Mouse (Mus musculus) adipocyte (in vitro differentiated cells): ENCODE measurements at regions not wholly inside any gene's neighbourhood (a gene's known extent, or its start where the extent isn't known, plus 50 kb on each side); places are given as distances from the start of the nearest gene placed in this dataset.
A peak's percentile ranks its signal among the peaks of the same experiment; 100 is the strongest.

Experiments used
- DNase-seq: peaks from one replicate; pipeline ENCODE4 v3.0.0-alpha.2; 2016; ENCODE audit warnings: low spot score

- DNase-seq: no peak
These were observed 320.4 kb downstream of the Atp6ap1l start for GRCm38 (mm10) chr13:90584766-90585165.

GRCm38 (mm10) chr13:90575371-90575770, 329.8 kb downstream of the Atp6ap1l start:
- DNase-seq: no peak

- no peak for DNase-seq
These were observed 332.6 kb downstream of the Atp6ap1l start for GRCm38 (mm10) chr13:90572580-90572979.

- peak; percentile 42 for DNase-seq
These were observed 341.8 kb downstream of the Atp6ap1l start for GRCm38 (mm10) chr13:90563183-90563840.

- DNase-seq: peak; percentile 51
These were observed 345.1 kb downstream of the Atp6ap1l start for GRCm38 (mm10) chr13:90560095-90560494.

GRCm38 (mm10) chr13:90559481-90559880, 345.7 kb downstream of the Atp6ap1l start:
- no peak for DNase-seq

- DNase-seq: peak; percentile 62
These were observed 354.0 kb downstream of the Atp6ap1l start for GRCm38 (mm10) chr13:90551166-90551565.

GRCm38 (mm10) chr13:90546288-90547035, 358.7 kb downstream of the Atp6ap1l start:
- DNase-seq: no peak

GRCm38 (mm10) chr13:90545816-90546215, 359.3 kb downstream of the Atp6ap1l start:
- no peak for DNase-seq

- no peak for DNase-seq
These were observed 367.6 kb downstream of the Atp6ap1l start for GRCm38 (mm10) chr13:90537525-90537924.

GRCm38 (mm10) chr13:90526998-90527397, 378.2 kb downstream of the Atp6ap1l start:
- DNase-seq: no peak

- DNase-seq: peak; percentile 29
These were observed 379.4 kb downstream of the Atp6ap1l start for GRCm38 (mm10) chr13:90525801-90526200.

- DNase-seq: peak; percentile 58
These were observed 383.4 kb downstream of the Atp6ap1l start for GRCm38 (mm10) chr13:90521758-90522245.

GRCm38 (mm10) chr13:90520992-90521757, 384.0 kb downstream of the Atp6ap1l start:
- DNase-seq: no peak

- DNase-seq: peak; percentile 99
These were observed 389.2 kb downstream of the Atp6ap1l start for GRCm38 (mm10) chr13:90515773-90516503.

GRCm38 (mm10) chr13:90513867-90514266, 391.3 kb downstream of the Atp6ap1l start:
- DNase-seq: no peak

GRCm38 (mm10) chr13:90512786-90513401, 392.3 kb downstream of the Atp6ap1l start:
- no peak for DNase-seq

GRCm38 (mm10) chr13:90510479-90510878, 394.7 kb downstream of the Atp6ap1l start:
- no peak for DNase-seq

- peak; percentile 60 for DNase-seq
These were observed 402.0 kb downstream of the Atp6ap1l start for GRCm38 (mm10) chr13:90503188-90503587.

GRCm38 (mm10) chr13:90502141-90502540, 403.0 kb downstream of the Atp6ap1l start:
- peak; percentile 85 for DNase-seq

- DNase-seq: no peak
These were observed 406.2 kb downstream of the Atp6ap1l start for GRCm38 (mm10) chr13:90498978-90499377.
